Mouse (Mus musculus) heart, embryonic 15.5 days (tissue): Measurements from ENCODE around the gene Mis18a. TPM values are rescaled to one million over a fixed set of nuclear protein-coding genes. Genes with fewer than 3 reads are reported as not detected.

ENCODE experiments used
- ATAC-seq: fragments of 200-750 bp; cut with Nextera tagmentation; replicated peaks from 2 replicates; pipeline ENCODE4 v1.8.0; 2017; ENCODE audit warnings: low read depth, moderate TSS enrichment; ENCODE audit not compliant: insufficient number of reproducible peaks, insufficient read depth, low FRiP score
- H3K27ac ChIP-seq: fragments of 300-500 bp; sonication (generic); 2 replicates; pipeline ENCODE4 v1.5.1; 2015; ENCODE audit warnings: mild to moderate bottlenecking, inconsistent platforms
- H3K27me3 ChIP-seq: fragments of 300-500 bp; sonication (generic); 2 replicates; pipeline ENCODE4 v1.6.1; 2015; ENCODE audit warnings: inconsistent platforms
- H3K36me3 ChIP-seq: fragments of 300-500 bp; sonication (generic); 2 replicates; pipeline ENCODE4 v1.6.1; 2015; ENCODE audit warnings: mild to moderate bottlenecking, inconsistent platforms
- H3K4me1 ChIP-seq: fragments of 300-500 bp; sonication (generic); replicated peaks from 2 replicates; pipeline ENCODE4 v1.6.1; 2015; ENCODE audit warnings: inconsistent platforms
- H3K4me2 ChIP-seq: fragments of 300-500 bp; sonication (generic); 2 replicates; pipeline ENCODE4 v1.6.1; 2015; ENCODE audit warnings: inconsistent platforms, mild to moderate bottlenecking, moderate library complexity
- H3K4me3 ChIP-seq: fragments of 300-500 bp; sonication (generic); 2 replicates; pipeline ENCODE4 v1.5.1; 2015; ENCODE audit warnings: mild to moderate bottlenecking, inconsistent platforms
- H3K9ac ChIP-seq: fragments of 300-500 bp; sonication (generic); 2 replicates; pipeline ENCODE4 v1.6.1; 2015; ENCODE audit warnings: mild to moderate bottlenecking, inconsistent platforms
- H3K9me3 ChIP-seq: fragments of 300-500 bp; sonication (generic); replicated peaks from 2 replicates; pipeline ENCODE4 v1.6.1; 2016; ENCODE audit warnings: inconsistent platforms
- WGBS: fragments of 180-500 bp; shearing (Covaris S2); methylation state at CpG from one replicate; pipeline ENCODE4 v1.1.7; 2015; ENCODE audit warnings: mixed read lengths; 5-methylcytosine and 5-hydroxymethylcytosine counted together
- polyA plus RNA-seq: library from polyadenylated mRNA; unstranded; fragments of >200 nt; fragmentation: Nextera tagmentation; extraction: Ambion mirVana; gene quantifications from 2 replicates; pipeline ENCODE4 v1.2.1, GENCODE M21; 2015

The Mis18a gene
- polyA plus RNA-seq, 1 experiment from 2014 or later: 31.2 TPM

GRCm38 (mm10) chr16:90676920-90677574, 50.2 kb downstream of the Mis18a start:
- H3K4me1 ChIP-seq: no peaks in the 10 kb centered on the region
- WGBS: 55% methylated on average over 20 of the region's 20 CpGs
- 0 out of 2 replicates have a peak overlapping the region, but pooled peaks have one; percentile 15 for H3K4me2 ChIP-seq
- H3K27ac ChIP-seq: no peak overlapping the region
- ATAC-seq: no peak
- no peaks in the 10 kb centered on the region for H3K27me3 ChIP-seq
- no peaks in the 10 kb centered on the region; the same call in 1 of the 2 replicates for H3K9me3 ChIP-seq
- H3K9ac ChIP-seq: no peak overlapping the region
- no peak overlapping the region for H3K4me3 ChIP-seq
- no peaks in the 10 kb centered on the region for H3K36me3 ChIP-seq

- WGBS: 93% methylated on average over 6 of the region's 6 CpGs
- H3K36me3 ChIP-seq: no peaks in the 10 kb centered on the region
- no peak for ATAC-seq
These were observed 52.6 kb downstream of the Mis18a start for GRCm38 (mm10) chr16:90674651-90675050.

DNA sequence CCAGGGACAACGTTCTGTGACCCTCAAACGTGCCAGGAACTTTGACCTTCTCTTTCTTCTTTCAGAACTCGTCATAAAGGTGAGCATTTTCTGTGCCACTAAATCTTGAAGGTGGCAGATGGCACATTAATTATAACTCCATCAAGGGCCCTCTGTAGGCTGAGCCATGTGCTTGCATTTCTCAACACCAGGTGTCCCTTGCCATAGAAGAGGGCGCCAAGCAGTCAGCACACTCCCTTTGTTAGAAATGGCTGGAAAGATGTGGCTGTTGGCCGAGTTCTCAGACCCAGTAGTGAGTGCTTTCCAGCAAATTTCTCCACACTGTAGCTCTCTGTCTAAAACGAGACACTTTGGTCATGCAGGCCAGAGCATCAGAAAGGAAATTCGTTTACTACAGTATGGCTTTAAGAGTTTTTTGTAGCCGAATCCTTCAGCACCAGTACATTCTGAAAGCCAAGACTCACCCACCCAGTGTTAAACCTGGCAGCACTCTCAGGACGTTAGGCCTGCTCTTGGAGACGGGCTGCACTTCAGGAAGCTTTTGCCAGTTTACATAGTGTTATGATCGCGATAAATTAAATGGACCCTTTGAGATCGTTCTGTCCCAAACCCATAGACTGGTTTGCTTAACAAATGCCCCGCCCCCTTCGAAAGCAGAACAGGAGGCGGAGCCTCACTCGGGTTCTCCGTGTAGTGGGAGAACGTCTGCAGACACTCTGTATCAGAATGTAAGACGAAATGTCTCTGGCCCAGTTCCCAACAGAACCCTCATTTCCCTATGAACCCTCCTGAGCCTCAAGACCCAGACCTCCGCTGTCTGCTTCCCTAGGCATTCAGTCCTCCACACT, 53.5 kb downstream of the Mis18a start:
- Histone ChIP-seq H3K27ac (no peak overlapping the region), H3K9me3 (no peaks in the 10 kb centered on the region), H3K36me3 (no peaks in the 10 kb centered on the region), H3K4me3 (no peak overlapping the region), H3K9ac (no peak overlapping the region), H3K27me3 (no peaks in the 10 kb centered on the region), H3K4me2 (no peak overlapping the region), H3K4me1 (no peaks in the 10 kb centered on the region)
- 77% methylated on average over 21 of the region's 21 CpGs for WGBS
- no peak for ATAC-seq

More at GRCm38 (mm10) chr16:90674651-90675050, 52.6 kb downstream of the Mis18a start:
- Histone ChIP-seq H3K9me3 (no peaks in the 10 kb centered on the region; the same call in 1 of the 2 replicates), H3K4me2 (no peak overlapping the region), H3K4me3 (no peak overlapping the region), H3K4me1 (no peaks in the 10 kb centered on the region), H3K27ac (no peak overlapping the region), H3K27me3 (no peaks in the 10 kb centered on the region), H3K9ac (no peak overlapping the region)

Other genes with a start within 250 kb of the Mis18a start
- 31.7 and 32.2 TPM in 2 replicates for gene Mrap, start 10.8 kb upstream of the Mis18a start, polyA plus RNA-seq
- 6.2 and 6.8 TPM in 2 replicates for gene Urb1, start 83.0 kb upstream of the Mis18a start, polyA plus RNA-seq
- 3.2 and 4.2 TPM in 2 replicates for gene Eva1c, start 99.3 kb upstream of the Mis18a start, polyA plus RNA-seq
- gene Cfap298, start 207.7 kb upstream of the Mis18a start, polyA plus RNA-seq: 43.9 and 44.2 TPM in 2 replicates